Mouse (Mus musculus) yolk sac, embryonic 10.5 days (tissue): ENCODE results near the gene Ankrd44.

Source experiments
- DNase-seq: peaks from one replicate; pipeline ENCODE4 v3.0.0-alpha.2; 2017; ENCODE audit warnings: low spot score

The Ankrd44 gene

DNA sequence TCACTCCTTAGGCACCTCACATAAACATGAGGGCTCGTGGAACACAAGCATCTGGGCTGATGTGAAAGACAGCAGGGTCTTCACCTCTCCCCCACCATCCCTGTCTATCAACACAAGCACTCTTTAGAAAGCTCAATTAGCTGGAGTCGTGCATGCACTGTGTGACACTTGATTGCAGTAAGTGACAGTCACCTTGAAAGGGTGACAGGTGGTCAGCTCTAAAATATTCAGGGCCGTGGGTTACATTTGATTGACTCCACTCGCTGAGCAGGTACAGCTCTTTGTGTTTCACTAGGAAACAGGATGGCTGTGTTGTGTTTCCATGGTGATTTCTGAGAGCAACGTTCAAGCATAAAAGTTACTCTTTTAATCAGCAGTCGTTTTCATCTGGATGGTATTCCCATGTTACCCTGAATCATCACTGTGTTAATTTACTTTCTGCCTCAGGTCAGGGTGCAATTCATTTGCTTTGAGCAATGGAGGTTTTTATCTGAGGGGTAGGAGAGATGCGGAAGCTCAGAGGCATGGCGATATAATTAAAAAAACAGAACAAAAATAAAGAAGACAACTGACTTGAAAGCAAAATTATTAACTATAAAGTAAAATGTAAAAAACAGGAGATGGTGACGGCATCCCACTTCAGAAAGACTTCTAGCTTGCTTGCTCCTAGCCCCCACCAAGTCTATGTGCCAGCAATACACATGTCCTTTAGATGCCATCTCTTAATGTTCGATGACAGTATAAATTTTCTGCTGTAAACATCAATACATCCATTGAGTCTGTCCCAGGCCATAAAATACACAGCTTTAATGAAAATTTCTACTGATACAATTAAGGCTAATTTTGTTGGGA lies 218.9 kb downstream of the Ankrd44 start:
- DNase-seq: no peak

DNA sequence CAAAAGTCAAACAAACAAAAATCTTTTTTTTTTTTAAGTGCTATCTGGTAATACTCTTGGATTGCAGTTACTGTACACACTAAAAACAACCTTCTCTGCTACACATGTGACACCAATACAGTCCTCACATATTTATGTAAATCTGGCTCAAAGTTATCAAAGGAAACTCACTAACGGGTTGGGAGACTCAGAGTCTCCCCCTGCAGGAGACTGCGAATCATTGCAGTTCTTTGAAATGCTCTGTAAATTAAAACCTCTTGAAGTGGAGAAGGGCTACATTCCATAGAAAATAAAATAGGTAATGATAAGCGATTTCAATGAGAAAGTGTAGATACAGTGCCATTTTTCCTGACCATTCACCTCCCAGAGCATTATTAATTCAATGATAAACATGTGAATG lies 219.6 kb downstream of the Ankrd44 start:
- no peak for DNase-seq

DNA sequence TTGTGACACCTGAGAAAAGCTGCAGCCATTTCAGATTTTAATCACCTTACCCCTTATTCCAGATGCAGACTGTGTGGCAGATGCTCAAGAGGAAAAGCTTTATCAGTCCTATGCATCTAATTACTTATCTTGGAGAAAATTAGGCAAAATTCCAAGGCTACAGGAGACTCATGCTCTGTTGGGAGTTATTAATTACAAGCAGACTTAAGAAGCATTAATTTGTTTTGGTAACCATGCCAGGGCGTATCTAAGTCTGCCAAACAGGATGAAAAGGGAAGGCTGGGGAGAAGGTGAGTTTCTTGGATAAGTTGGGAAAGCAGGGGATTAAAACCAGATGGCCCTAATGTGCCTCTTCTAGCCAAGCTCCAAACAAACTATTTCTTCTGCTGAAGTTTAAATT lies 222.7 kb downstream of the Ankrd44 start:
- DNase-seq: no peak

DNA sequence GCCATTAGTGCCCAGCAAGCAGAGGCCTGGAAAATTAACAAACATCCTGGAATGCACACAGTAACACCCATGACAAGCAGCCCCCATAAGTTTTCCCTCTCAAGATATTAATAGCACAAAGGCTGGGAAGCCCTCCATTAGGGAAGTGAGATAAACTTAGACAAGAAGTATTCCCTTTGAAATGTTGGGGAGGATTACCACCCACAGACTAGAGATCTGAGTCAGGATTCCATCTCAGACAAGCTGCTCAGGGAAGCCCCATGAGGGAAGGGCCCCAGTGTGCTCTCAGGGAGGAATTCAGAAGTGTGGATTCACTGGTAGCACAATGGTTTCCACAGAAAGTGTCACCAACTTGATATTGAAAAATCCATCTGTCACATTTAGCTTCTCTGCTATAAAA lies 223.3 kb downstream of the Ankrd44 start:
- no peak for DNase-seq

DNA sequence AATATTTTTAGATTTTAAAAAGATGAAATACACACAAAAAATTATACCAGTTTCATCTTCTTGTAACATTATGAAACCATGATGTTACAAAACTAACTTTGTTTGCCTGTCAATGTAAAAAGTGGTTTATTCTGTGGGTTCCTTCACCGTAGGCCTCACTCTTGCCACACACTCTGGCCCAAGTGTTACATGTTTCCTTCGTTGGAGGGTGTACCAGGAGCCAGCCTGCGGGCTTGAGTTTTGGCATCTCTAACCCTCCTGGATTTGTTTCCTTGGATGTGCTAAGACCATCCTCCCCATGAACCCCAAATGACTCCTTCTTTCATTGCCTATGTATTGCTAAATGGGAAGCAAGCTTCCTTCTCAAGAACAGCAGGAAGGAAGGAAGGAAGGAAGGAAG lies 230.8 kb downstream of the Ankrd44 start:
- no peak for DNase-seq

DNA sequence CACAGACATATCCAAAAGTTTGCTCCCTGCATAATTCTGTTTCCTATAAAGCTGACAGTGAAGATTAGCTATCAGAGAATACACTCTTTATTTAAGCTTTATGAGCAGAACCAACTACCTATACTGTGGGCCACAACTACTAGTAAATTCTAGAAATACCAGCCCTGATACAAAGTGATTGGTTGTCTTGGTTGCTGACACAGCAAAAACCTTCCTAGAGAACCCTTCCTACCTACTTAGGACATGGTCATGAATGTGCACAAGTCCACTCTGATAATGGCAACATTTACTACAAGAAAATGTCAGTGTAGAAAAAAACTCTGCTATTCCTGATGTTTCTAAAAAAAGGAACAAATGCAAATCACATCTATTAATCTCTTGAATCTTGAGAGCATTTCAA lies 234.4 kb downstream of the Ankrd44 start:
- DNase-seq: no peak

DNA sequence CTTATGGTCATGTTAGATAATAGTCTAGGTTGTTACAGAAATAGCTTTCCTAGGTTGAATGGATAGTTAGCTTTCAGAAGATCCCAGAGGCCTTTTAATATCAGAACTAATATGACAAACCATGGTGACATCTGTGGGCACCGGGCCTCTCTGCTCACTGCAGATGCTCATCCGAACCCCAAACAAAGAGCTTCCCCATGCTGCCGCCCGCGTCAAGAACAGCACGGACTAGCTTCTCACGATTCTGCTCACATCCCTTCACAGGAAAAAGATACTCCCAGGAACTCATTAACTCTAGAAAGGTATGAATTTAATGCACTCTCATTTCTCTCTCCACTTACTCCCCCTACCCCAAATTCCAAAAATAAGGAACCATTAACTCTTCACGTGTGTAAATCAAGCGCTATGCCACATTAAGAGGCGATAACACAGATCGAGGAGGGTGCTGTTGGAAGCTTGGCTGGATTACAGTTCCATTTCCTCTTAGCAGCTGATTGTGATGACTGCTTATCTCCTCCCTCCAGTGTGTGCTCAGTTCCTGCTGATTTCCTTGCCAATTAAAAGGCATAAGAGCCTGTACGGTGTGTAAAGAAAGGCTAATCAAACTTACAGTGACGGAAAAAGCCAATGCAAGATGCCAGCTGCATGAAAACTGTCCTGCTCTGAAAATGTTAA lies 235.8 kb downstream of the Ankrd44 start:
- DNase-seq: no peak

DNA sequence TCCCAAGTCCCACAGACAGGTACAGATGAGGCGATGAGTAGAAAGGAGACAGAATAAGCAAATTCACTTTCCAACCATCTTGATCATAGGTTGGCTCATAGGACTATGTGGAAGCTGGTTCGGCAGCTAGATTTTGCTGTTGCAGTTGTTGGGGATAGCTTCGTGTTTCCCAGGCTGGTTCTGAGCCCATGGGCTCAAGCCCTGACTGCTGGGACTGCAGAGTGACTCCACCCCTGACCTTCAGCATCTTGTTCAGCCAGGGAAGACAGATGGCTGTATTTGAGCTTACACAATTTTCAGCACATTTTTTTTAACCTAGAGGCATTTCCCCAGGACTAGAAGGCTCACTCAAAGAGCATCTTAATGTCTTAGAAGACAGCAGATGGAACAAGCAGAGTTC lies 237.7 kb downstream of the Ankrd44 start:
- no peak for DNase-seq

DNA sequence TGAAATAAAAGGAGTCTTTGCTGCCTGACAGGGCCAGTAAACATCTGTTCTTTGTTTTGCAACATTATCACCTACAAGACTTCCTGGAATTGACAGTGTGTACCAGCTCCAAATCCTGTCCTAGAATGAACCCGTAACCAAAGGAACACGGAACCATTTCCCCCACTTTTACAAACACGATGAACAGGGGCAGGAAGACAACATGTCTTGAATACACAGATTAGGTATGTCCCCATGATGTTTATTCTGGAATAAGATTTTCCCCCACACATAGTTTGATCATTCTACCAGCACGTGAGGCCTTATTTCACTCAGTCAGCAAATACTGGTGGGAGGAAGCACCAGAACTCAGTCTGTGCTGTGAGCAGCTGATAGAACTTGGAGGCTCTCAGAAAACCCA lies 241.9 kb downstream of the Ankrd44 start:
- DNase-seq: no peak

DNA sequence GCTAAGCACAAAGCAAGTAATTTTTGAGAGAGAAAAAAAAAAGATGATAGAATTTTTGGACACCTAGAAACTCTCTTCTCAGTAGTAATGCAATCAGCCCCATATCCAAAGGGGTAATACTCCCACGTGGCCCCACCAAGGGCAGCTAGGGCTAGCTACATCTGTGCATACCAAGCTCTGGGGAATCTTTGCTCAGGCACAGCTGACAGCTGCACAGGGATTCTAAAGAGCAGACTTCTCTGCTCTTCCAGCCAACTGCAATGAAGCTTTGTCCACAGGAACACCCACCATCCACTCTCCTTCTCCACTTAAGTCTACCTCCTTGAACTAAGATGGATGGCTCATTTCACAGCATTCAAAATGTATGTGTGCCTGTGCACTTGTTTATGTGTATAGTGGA lies 246.6 kb downstream of the Ankrd44 start:
- no peak for DNase-seq

DNA sequence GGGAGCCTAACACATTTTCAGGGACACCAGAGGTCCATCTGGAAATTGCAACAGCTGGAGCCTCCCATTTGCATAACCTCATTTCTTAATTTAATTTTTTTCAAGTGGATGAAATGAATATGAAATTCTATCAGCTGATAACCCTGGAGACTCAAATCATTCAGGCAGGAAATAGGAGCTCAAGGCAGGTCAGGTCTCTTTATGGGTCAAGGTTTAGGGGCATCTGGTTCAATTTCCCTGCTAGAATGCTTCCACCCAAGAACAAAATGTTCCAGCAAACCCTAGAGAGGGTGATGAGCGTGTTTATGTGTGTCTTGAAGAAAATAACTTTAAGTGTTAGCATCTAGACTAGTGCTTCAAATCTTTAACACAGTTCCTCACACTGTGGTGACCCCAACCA lies 248.2 kb downstream of the Ankrd44 start:
- no peak for DNase-seq

DNA sequence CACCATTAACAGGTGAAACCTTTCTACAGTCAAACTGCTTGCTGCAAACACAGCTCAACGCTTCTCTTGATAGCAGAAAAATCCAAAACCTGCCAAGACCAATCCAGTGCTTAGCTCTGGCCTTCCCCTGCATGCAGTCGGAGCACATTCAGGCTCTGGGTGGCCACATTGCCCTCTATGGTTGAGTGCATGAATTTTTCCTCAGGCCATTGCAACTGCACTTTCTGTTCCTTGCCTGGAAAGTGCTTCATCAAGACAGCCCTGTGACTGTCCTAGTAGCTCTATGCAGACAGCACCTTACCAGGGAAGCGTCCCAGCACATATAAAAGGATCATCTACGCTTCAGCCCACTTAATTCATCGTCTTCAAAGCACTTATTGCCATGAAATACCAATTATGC lies 250.7 kb downstream of the Ankrd44 start:
- DNase-seq: no peak

DNA sequence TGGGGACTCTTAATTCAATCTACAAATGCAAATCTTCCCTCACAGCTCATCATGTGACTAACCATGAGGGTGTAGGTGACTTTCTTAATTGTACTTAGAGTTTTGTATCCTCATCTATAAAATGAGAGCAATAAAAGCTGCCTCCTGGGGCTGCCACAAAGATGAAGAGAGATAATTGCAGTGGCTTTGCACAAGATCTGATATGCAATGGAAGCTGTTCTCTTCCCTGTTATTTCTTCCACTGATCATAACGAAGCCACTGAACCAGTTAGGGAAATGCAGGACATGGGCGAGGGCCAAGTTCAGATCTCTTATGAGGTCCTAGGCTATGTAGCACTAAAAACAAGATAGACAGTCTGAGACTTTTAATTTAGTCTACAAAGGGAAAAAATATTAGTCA lies 258.2 kb downstream of the Ankrd44 start:
- no peak for DNase-seq

DNA sequence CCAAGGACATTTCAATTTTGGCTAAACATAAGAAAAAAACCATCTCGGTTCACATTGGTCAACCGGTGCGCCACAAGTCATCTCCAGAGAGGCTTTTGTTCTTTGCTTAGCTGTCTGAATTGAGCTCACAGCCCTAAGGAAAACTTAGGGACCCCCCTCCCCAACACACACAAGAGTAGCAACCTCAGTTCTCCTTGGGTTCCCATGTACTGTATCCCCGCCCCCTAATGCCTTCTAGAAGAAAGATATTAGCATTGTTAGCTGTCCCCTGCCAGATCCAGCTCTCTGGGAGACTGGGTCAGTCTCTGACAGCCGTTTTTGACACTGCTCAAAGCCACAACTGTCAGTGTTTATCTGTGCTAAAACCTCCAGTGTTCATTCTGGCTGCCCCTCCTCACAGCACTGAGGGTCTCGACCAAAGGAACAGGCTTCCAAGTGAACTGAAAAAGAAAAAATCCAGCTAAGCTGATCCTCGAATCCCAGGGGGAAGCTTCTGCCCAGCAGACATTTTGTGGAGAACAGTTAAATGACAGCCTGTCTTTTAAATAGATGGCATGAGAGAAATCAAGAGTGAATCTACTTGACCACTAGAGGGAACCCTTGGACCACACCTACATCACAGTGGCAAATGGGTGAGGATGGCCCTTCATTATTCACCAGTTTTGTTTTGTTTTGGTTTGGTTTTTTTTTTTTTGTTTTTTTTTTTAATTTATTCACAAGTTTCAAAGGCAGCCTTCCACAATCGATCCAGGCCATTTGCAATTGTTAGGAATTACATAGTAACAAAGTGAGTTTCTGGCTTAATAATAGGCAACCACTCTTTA lies 260.4 kb downstream of the Ankrd44 start:
- DNase-seq: no peak

DNA sequence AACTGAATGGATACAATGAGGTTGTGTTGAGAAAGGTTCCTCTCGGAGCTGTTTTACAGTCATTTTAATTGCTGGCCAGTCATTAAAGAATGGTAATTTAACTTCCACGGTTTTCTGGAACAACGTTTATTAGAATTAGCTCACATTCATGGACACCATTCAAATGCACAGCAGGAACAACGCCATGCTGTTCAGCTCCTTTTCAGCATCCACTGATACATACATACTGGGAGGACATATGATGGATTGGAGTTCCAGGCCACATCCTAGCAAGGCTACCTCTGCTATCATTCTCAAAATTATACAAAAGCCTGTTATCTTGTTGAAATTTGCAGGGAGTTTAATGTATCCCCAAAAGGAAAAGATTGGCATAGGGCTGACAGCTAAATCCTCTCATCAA lies 261.1 kb downstream of the Ankrd44 start:
- no peak for DNase-seq

DNA sequence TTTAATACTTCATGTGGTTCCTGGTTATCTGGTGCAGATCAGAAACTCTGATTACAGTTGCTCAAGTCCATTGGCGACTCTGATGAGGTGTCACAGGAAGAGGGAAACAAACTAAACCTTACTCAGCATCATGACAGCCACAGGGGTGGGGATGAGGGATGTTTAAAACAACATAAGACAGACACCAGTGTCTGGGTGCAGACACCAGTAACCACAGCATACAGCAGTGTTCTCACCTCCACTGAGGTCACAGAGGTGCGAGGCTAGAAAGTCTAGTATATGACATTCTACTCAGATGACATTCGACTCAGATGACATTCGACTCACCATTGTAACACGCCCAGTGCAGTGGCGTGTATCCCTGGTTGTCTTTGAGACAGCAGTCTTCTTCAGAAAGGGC lies 265.5 kb downstream of the Ankrd44 start:
- DNase-seq: no peak

DNA sequence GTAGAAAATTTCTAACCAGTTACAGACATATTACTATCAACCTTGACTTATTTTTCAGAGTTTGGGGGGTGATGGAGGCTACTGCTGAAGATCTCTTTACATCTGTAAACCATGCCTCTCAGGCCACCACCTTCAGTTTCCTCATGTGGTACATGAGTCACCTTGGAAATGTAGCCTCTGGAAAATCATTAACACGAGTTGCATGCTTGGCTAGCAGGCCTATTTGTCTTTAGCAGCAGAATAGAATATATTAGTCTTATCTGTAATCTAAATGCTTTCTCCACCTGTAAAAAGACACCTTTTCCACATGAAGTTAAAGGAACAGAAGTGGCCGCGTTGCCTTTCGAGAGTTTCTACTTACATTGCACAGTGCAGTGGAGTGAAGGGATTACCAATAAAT lies 267.6 kb downstream of the Ankrd44 start:
- peak; percentile 19 for DNase-seq

DNA sequence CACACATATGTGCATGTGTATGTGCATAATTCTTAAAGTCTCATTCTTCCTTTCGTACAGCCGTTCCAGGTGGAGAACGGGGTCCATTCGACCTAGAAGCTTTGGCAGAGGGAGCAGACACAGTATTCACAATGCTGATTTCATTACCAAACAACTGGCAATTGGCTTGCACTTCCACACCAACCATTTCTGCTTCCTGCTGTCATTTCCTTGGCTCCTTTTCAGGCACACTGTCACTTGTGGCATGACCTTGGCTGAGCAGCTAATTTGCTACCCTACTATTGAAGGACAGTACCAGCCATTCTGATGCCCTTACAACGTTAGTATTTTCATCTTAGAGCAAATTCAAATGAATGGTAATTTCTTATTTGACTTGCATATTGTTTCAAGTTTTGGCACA lies 277.9 kb downstream of the Ankrd44 start:
- no peak for DNase-seq

DNA sequence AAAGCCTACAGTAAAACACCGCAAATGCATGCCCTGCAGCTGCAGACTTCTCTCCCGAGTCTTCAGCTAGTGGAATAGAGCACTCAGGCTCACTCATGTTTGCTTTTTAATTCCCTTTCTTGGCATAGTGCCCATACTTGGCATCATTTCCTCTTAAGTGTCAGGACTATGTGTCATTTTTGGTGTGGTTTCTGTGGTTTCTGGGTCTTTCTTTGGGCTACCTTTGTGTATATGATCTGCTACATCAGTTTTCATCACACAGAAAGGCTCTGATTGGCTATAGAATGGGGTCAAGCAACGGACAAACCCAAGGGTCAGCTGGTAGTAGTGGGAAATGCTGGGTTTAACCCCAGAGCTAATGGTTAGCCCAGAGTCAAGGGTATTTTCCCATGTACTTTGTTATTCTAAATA lies 278.8 kb downstream of the Ankrd44 start:
- no peak for DNase-seq

DNA sequence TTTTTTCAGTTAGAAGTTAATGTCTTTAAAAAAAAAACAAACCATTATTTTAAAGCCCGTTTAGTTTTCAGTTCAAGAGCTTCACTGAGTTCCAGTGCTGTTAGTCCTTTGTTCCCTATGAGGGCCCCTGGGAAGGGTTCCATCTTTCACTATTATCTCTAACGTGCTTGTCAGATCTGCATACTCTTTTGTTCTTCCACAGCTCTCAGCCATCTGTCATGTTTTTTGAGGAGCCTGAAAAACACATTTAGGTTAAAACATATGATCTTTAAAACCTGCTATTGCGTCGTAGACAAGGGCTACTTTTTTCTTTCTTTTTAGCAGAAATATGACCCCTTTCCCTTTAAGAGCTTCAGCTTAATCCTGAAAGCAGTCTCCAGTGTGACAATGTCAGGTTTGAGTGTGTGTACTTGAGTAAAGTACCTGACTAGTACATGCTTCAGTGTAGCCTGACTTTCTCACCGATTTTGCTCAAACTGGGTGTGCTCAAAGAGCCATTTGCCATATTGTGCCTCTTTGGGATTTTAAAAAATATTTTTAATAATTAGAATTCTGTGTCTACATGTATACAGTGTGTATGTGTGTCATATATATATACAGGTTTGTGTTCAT lies 285.9 kb downstream of the Ankrd44 start:
- DNase-seq: no peak

DNA sequence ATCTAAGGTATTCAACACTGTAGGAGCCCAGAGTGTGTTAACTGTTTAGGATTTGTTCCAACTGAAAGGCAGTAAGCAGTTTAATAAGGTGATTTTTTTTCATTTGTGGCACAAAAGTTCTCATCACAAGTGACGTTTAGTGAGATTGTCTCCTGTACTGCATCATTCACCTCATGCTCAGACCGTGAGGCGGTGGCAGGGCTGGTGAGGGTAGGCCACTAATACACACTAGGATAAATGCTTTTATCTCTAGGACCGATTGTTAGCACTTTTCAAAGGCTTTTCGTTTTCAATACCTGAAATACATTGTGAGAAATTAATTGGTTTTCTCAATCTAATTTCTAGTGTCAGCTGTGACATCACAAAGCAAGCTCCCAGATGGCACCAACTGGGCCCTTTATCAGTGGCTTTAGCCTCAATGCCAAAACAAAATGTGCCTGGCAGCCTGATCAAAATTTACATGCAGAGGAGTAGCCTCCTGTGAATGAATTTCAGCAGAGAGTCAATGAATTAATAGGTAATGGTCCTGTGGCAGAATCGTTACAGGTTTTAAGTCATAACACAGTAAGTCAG lies 286.6 kb downstream of the Ankrd44 start:
- DNase-seq: no peak

DNA sequence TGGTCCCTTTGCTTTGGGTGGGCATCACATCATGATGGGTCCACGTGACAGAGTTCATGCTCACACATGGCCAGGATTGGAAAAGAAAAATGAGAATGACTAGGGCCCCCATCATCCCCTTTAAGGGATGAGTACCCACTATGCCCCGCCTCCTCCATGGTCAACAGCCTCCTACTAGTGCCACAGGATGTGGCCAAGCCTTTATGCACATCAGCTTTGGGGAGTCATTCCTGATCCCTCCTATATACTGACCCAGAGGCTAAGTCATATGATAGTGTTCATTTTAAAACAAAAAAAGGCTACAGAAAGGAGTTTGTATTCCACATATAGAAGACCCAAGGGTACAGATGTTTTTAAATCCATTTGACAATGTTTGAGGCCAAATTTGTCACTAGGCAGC lies 287.1 kb downstream of the Ankrd44 start:
- no peak for DNase-seq
